Mouse (Mus musculus): ENCODE data around the gene Rabl6. TPM values are rescaled to one million over a fixed set of nuclear protein-coding genes. Genes with fewer than 3 reads are reported as not detected.

The Rabl6 gene
- total RNA-seq, 2 experiments from 2014 or later, result 85.6 to 95.2 TPM

DNA sequence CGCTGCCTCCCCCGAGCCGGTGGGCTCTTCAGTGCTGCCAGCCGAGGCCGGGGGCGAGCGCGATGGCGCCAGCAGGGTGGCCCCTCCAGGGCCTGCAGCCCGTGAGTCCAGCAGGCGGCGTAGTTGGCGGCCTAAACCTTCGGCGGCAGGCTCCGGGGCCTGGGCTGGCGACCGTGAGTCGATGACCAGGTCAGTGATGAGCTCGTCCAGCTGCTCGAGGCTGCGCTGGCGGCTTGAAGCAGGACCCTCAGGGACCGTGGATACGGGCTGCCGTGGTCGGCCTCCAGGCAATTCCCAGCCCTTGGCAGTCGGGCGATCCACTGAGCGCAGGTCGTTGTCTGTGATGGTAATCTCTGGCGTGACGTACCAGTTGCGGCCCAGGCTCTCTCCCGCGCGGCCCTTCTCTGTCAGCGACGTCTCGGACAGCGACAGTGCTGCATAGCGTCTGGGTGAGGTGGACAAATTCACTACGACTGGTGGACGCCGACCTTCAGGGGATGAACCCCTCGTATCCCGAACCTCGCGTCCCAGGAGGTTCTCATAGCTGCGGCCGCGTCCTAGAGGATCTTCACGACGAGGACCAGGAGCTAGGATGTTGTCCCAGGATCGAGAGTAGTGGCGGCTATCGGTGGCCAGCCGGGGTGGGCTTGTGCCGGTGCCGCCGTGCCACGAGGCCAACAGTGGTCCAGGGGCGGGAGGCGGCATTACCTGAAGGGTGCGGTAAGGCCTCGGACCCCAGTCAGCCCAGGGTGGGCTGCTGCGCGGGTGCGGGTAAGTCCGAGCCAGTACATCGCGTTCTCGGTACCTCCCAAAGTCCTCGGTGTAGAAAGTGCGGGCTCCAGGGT is 30.1 kb downstream of the Rabl6 start:
- H3K4me3 ChIP-seq, result peak overlapping the region; percentile 61
- peak; percentile 42 for DNase-seq
- intact Hi-C loops (cut with DNase I), result no loop called here
- H3K27ac ChIP-seq, result no peak overlapping the region
- TF ChIP-seq CTCF (IDR thresholded peaks at IDR 0.05), result peak; percentile 35

DNA sequence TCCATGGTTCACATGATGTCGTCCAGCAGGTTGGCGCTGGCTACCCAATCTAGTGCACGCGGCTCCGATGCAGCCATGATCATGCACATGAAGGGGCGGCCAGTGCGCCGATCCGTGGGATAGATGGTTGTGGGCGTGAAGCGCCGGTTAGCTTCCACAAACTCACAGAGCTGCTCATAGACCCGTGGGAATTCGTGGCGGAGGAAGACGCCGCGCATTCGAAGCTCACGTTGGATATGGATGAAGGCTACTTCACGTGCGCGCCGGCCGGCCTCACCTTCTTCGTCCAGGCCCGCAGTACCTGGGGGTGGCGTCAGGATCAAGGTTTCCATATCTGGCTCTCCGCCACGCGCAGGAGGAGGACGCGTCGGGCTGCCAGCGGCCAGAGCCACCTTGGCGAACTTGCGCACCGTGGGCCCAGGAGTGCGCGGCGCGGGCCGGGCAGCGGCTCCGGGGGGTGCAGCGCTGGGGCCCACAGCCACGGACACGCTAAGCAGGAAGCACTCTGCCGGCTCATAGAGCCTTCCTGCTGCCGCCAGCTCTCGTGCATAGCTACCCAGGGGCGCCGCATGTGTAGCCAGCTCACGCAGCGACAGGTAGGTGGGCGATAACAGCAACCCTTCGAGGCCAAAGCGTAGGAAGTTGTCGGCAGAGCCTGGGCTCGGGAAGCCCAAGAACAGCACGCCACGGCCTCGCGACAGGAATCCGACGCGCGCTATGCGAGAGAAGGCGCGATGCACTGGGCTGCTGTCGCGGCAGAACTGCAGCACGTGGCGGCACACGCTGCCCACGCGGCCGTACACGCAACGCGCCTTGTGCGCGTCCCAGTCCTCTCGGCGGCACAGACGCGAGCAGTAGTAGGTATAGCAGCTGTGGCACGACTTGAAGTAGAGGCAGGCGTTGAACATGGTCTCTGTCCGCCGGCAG is 31.1 kb downstream of the Rabl6 start:
- no peak overlapping the region for H3K27ac ChIP-seq
- peak; percentile 23 for DNase-seq
- TF ChIP-seq CTCF (IDR thresholded peaks at IDR 0.05), result no peak
- peak overlapping the region; percentile 61 for H3K4me3 ChIP-seq
- intact Hi-C loops (cut with DNase I), result no loop called here

DNA sequence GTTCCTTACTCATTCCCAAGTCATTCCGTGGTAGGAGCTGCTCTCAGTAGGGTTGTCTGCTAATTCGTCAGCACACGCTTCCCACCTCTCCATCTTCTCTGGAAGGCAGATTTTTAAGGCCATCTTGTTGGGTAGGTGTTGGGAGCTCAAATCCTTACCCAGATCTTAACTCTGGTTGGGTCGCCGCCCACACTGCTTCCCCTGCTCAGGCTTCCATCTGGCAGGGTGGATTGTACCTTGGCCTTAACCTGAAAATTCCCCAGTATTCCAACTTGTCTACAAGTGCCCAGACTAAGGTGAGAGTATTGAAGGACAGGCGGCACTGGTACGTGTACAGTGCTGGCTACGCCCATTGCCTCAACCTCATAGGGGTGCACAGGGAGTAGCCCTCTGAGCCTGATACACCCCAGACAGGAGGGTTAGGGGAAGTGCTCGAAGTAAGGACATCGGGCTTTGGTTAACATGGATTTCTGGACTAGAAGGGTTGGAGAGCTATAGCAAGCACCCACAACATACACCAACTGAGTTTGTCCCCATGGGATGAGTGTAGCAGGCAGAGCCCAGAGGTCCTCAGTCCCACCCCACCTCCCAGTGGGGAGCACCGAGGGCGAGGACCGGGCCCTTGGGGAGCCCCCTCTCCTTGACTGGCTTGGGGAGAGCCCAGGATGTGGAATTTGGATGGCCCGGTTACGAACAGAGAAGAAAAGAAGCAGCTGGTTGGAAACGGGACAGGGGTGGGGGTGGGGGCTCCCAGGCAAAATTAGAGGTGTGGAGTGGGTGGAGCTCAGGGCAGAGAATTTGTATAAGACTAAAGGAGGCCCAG is 32.1 kb downstream of the Rabl6 start:
- no peak for DNase-seq
- Histone ChIP-seq H3K4me3 (peak overlapping the region; percentile 80), H3K27ac (no peak overlapping the region)
- intact Hi-C loops (cut with DNase I), result no loop called here
- no peak for TF ChIP-seq CTCF (IDR thresholded peaks at IDR 0.05)

DNA sequence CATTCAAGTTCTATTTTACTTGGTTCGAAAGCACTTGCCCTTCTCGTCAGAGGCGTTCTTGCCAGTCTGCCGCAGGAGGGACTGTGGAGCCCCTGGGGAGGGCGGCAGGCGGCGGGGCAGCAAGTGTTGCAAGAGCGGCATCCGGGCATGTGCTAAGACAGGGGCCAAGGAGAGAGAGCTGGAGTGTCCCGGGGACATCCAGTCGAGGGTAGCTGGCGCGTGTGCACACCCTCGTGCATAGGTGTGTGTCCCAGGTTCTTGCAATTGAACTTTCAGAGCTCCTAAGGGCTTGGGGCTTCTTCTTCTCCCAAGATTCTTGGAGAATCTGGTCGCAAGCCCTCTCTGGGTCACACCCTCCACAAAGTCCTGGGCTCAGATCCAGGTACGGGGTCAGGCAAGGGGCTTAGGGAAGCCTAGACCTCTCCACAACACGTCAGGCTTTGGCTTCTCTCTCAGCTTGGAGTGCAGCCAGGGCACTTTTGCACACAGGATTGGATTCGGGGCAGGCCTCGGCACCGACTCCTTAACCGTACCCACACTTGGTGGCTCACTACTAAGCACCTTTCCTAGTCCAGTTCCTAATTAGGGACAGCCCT is 32.8 kb downstream of the Rabl6 start:
- H3K4me3 ChIP-seq, result peak overlapping the region; percentile 80
- intact Hi-C loops (cut with DNase I), result no loop called here
- H3K27ac ChIP-seq, result peak overlapping the region; percentile 98
- peak; percentile 72 for DNase-seq
- no peak for TF ChIP-seq CTCF (IDR thresholded peaks at IDR 0.05)

DNA sequence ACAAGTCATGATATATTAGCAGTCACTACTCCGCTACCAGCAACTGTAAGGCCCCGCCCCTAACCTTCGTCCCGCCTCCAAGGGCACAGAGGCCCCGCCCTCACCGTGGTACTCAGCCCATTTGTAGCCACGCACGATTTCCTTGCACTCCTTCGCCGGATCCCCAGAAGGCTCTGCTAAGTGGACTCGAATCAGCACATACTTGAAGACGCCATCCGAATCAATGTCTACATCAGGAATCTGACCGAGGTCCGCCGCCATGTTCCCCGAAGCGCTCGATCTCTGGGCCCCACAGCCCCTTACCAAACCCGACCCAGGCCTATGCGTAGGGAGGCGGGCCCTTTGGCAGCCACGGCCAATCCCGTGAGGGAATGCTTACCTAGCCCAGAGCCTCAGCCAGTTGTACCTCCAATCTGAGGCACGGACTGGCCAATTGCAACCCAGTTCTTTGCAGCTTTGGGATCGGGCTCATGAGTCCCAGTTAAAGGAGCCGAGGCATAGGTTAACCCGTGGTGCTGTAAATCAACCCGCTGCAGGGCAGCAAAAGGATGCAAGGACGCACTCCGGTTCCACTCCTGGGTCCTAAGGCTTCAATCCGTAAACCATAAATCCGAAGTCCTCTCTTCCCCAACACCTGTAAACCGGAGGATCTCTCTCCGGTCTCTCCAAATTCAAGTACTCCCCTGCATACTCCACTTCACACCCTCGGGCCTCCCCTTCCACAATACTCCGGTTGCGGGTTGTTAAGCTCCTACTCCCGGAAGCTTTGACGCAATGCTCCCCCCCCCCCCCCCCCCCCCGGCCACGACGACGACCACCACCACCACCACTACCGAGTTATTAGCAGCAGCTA is 33.5 kb downstream of the Rabl6 start, which contains the start of the genes Mamdc4 and Phpt1:
TSS of gene Mamdc4 (minus strand) at position 267 of the 853 bp plus-strand sequence.
TSS of gene Phpt1 (minus strand) at position 646 of the 853 bp plus-strand sequence.
- DNase-seq, result peak; percentile 98
- intact Hi-C loops (cut with DNase I), result no loop called here
- peak within 1 kb of the TSS; percentile 98 for H3K27ac ChIP-seq
- peak within 1 kb of the TSS; percentile 80 for H3K4me3 ChIP-seq
- TF ChIP-seq CTCF (IDR thresholded peaks at IDR 0.05), result no peak

DNA sequence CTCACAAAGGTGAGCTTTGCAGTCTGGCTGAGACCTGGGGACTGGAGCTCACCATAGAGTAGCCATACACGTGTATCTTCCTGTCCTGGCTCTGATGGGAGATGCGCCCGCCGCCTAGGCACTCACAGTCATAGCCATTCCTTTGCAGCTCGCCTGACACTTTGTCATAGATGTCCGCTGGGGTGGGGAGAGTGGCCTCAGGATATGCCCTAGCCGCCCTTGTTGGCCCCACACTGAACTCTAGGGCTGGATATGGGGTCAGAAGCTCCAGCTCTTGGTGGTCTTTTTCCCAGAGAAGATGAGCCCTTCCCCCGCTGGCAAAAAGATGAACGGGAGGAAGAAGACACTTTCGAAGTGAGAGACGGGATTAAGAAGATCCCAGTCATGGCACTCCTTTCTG is 34.2 kb downstream of the Rabl6 start:
- no peak for TF ChIP-seq CTCF (IDR thresholded peaks at IDR 0.05)
- DNase-seq, result no peak
- peak overlapping the region; percentile 98 for H3K27ac ChIP-seq
- peak overlapping the region; percentile 80 for H3K4me3 ChIP-seq
- intact Hi-C loops (cut with DNase I), result no loop called here

DNA sequence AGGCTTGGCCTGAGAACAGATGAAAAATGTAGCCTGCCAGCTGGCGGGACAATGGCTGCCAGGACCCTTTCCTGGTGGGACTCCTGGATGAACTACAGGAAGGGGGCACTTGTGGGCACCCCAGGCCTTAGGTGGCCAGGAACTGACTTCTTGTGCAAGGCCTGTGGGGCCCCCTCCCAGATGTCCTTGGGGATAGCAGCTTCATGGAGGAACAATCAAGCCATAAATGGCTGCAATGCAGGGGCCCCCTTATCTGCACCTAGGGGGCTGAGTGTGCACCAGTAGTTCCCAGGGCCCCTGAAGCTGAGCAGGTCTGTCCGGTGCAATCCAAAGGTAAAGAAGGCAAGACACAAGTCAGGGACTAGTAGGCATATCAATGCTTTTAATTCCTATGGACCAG is 35.3 kb downstream of the Rabl6 start:
- no peak for DNase-seq
- intact Hi-C loops (cut with DNase I), result no loop called here
- no peak for TF ChIP-seq CTCF (IDR thresholded peaks at IDR 0.05)
- Histone ChIP-seq H3K4me3 (no peak overlapping the region), H3K27ac (no peak overlapping the region)

DNA sequence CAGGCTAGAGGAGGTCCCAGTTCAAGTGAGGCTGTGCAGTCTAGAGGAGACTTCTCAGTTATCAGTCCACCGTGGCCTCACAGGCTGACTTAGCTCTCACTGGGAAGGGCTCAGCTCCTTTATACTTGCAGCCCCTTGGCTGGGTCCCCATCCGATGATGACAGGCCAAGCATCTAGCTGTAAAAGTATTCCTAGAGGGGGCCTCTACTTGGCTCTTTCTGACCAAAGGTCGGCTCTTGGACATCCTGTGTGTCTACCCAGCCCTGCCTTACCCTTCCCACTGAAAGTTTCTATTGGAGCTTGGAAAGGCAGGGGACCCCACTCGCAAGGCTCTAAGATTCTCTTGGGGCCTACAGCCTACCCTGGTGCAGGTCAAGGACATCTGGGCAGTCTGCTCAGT is 37.1 kb downstream of the Rabl6 start:
- intact Hi-C loops (cut with DNase I), result no loop called here
- no peak for DNase-seq
- no peak for TF ChIP-seq CTCF (IDR thresholded peaks at IDR 0.05)
- Histone ChIP-seq H3K4me3 (no peak overlapping the region), H3K27ac (no peak overlapping the region)

DNA sequence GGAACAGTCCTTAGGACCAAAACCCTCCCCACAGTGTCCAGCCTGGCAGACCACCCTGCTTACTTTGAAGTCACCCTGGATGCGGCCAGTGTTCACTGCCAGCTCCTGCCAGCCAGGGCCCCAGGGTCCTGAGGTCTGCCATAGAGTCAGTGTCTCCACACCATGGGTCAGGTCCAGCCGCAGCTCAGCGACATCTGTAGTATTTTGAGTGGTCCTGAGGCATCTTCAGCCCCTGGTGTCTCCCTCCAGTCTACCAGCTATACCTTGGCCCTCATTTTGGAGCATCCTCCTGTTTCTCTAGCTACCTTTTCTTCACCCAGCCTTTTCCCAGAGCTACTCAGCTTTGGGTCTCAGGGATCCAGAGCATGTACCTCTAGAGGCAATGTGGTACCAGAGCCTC is 39.0 kb downstream of the Rabl6 start:
- DNase-seq, result no peak
- H3K27ac ChIP-seq, result no peak overlapping the region
- no peak for TF ChIP-seq CTCF (IDR thresholded peaks at IDR 0.05)
- intact Hi-C loops (cut with DNase I), result no loop called here
- no peak overlapping the region for H3K4me3 ChIP-seq

DNA sequence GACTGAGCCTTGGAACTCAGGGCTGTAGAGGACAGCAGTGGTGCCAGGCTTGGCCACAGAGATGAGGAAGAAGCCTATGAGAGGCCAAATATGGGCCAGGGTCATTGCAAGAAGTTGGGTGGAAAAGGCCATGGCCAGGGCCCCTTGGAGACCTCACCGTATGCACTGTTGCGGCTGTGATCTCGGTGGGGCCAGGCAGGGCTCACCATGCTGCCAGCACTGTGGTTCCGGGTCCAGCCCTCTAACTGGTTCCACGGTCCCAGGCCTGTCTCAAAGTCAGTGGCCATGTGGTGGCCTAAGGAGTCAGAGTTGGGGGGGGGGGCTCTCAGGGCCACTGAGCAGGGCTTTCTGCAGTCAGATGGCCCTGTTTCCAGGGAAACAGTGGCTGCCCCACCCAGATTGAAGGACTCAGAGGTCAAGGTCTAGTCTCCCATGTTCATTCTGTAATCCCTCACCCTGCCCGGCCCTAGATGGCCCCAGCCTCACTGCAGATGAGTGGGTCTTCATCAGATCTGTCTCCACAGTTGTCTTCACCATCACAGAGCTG is 39.8 kb downstream of the Rabl6 start:
- Histone ChIP-seq H3K4me3 (no peak overlapping the region), H3K27ac (no peak overlapping the region)
- no peak for DNase-seq
- intact Hi-C loops (cut with DNase I), result no loop called here
- TF ChIP-seq CTCF (IDR thresholded peaks at IDR 0.05), result no peak

DNA sequence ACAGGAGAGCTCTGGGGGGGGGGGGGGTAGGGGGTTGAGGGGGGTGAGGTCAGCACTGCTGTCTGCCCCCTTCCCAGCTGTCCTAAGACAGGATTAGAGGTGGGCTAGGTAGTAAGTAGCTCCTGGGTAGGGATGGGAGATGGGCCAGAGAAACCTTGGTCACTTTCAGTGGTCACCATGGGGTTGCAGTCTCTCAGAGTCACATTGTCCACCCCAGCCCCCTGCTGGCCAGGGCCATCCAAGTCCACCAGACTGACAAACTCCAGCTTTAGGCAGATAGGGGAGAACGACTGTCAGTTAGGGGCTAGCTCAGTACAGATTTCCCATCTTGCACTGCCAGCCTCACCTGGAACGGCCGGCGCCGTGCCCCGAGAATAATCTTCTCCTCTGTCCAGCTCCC is 41.8 kb downstream of the Rabl6 start:
- TF ChIP-seq CTCF (IDR thresholded peaks at IDR 0.05), result no peak; the same call in 1 of the 2 replicates
- Histone ChIP-seq H3K4me3 (no peak overlapping the region), H3K27ac (no peak overlapping the region)
- intact Hi-C loops (cut with DNase I), result no loop called here
- no peak for DNase-seq
